Comparison of ENCODE assay signal across 11 mouse cellular contexts in genomic region chr14:15062861-15063418, GRCm38 (mm10).
A peak's percentile ranks its signal among the peaks of the same experiment; 100 is the strongest.
DNase-seq lines count a peak whose midpoint lies in the region; ATAC-seq and TF ChIP-seq lines count a peak whose summit lies in the region.
"Had no signal": no experiment of that assay in that cellular context is flagged by ENCODE, and none has a peak within 500 bp of the region (broad histone marks: within the 10 kb centered on the region; RNA-seq: fewer than 3 reads in every experiment).

No protein-coding gene starts in this region.

- TF ChIP-seq POLR2A in heart, adult 2 months (IDR thresholded peaks at IDR 0.05; ENCODE audit: insufficient read depth, low read depth, low read length) = no peak

- no peaks in the 10 kb centered on the region for H3K9me3 ChIP-seq in heart, embryonic 11.5 days (replicated peaks; ENCODE audit: control insufficient read depth, low read length)
- no peaks in the 10 kb centered on the region for H3K9me3 ChIP-seq in hindbrain, postnatal 0 days (ENCODE audit: low read length)
- H3K9me3 ChIP-seq: neural tube, embryonic 13.5 days had no signal

- no peak for TF ChIP-seq CTCF in heart, adult 2 months (IDR thresholded peaks at IDR 0.05)
- no peak for TF ChIP-seq CTCF in hindbrain, postnatal 0 days (IDR thresholded peaks at IDR 0.05; ENCODE audit: low read depth)

- H3K27ac ChIP-seq in heart, embryonic 11.5 days (ENCODE audit: low read depth, low read length) = no peak overlapping the region
- H3K27ac ChIP-seq in heart, adult 2 months = no peak overlapping the region
- H3K27ac ChIP-seq in hindbrain, postnatal 0 days = no peak overlapping the region
- H3K27ac ChIP-seq: neural tube, embryonic 13.5 days had no signal

- H3K79me2 ChIP-seq in heart, adult 2 months (replicated peaks; ENCODE audit: control insufficient read depth, insufficient read depth, low read length) = no peaks in the 10 kb centered on the region

- intact Hi-C loops in heart, adult 2 months (cut with DNase I) = no loop called here

- no peak overlapping the region for H3K4me2 ChIP-seq in heart, embryonic 11.5 days
- H3K4me2 ChIP-seq in hindbrain, postnatal 0 days (ENCODE audit: low read depth, low read length) = no peak overlapping the region
- H3K4me2 ChIP-seq: neural tube, embryonic 13.5 days had no signal

- 42% methylated on average over 4 of the region's 4 CpGs for WGBS in heart, embryonic 11.5 days (ENCODE audit: insufficient replicate concordance)
- WGBS in heart, adult 2 months = 21% methylated on average over 4 of the region's 4 CpGs
- WGBS in hindbrain, postnatal 0 days = 63% methylated on average over 4 of the region's 4 CpGs

- DNase-seq in heart, adult 2 months = no peak
- DNase-seq in CD4-positive, CD25-positive, alpha-beta regulatory T cell, adult 2 months (ENCODE audit: low read depth, low spot score) = peak; percentile 61
- DNase-seq in hindbrain, postnatal 0 days (ENCODE audit: low spot score) = no peak
- DNase-seq in lung, postnatal 36 days = peak; percentile 32
- no peak for DNase-seq in adipocyte (ENCODE audit: low spot score)
- no peak for DNase-seq in cerebellum, postnatal 25 days
- DNase-seq in urinary bladder, adult 2 months (ENCODE audit: low spot score) = no peak
- DNase-seq: cerebellum, adult 18-20 months had no signal

- H3K4me3 ChIP-seq in heart, embryonic 11.5 days (ENCODE audit: low read depth, low read length) = no peak overlapping the region
- H3K4me3 ChIP-seq in heart, adult 2 months = no peak overlapping the region
- H3K4me3 ChIP-seq in hindbrain, postnatal 0 days (ENCODE audit: low read length) = no peak overlapping the region
- H3K4me3 ChIP-seq: neural tube, embryonic 13.5 days had no signal

- H3K36me3 ChIP-seq in heart, embryonic 11.5 days (ENCODE audit: control insufficient read depth, insufficient read depth, low read length) = no peaks in the 10 kb centered on the region
- no peaks in the 10 kb centered on the region for H3K36me3 ChIP-seq in heart, adult 2 months (ENCODE audit: control insufficient read depth, insufficient read depth, low read length)
- H3K36me3 ChIP-seq in hindbrain, postnatal 0 days (ENCODE audit: insufficient read depth, low read length) = no peaks in the 10 kb centered on the region
- H3K36me3 ChIP-seq: neural tube, embryonic 13.5 days had no signal

- H3K9ac ChIP-seq in heart, embryonic 11.5 days (ENCODE audit: low read depth, low read length) = no peak overlapping the region
- H3K9ac ChIP-seq in heart, adult 2 months (ENCODE audit: low read depth, low read length) = no peak overlapping the region
- H3K9ac ChIP-seq in hindbrain, postnatal 0 days (replicated peaks; ENCODE audit: low read length) = no peak overlapping the region
- H3K9ac ChIP-seq: neural tube, embryonic 13.5 days had no signal

- no peaks in the 10 kb centered on the region for H3K27me3 ChIP-seq in heart, embryonic 11.5 days (ENCODE audit: control insufficient read depth, insufficient read depth, low read length)
- H3K27me3 ChIP-seq in heart, adult 2 months (ENCODE audit: control insufficient read depth, insufficient read depth, low read length) = no peaks in the 10 kb centered on the region
- no peaks in the 10 kb centered on the region for H3K27me3 ChIP-seq in hindbrain, postnatal 0 days (ENCODE audit: insufficient read depth, low read length)
- H3K27me3 ChIP-seq: neural tube, embryonic 13.5 days had no signal

- H3K4me1 ChIP-seq in heart, embryonic 11.5 days (ENCODE audit: control insufficient read depth, insufficient read depth, low read length) = no peaks in the 10 kb centered on the region; the same call in 1 of the 2 replicates
- no peaks in the 10 kb centered on the region for H3K4me1 ChIP-seq in heart, adult 2 months (ENCODE audit: control insufficient read depth, insufficient read depth, low read length)
- no peaks in the 10 kb centered on the region for H3K4me1 ChIP-seq in hindbrain, postnatal 0 days (ENCODE audit: insufficient read depth, low read length)

- TF ChIP-seq EP300 in heart, adult 2 months (IDR thresholded peaks at IDR 0.05; ENCODE audit: insufficient read depth, low read depth, low read length) = no peak

- ATAC-seq in heart, embryonic 11.5 days (replicated peaks; ENCODE audit: insufficient number of reproducible peaks, low FRiP score, low TSS enrichment) = peak; percentile 55
- ATAC-seq in hindbrain, postnatal 0 days = peak; percentile 24; the same call in 1 of the 2 replicates
- ATAC-seq: intestine, postnatal 0 days had no signal

Comparison
In these comparisons a context has a peak if more than half of its experiments do, and no peak if none do; other contexts are left out.
1. DNase-seq: peak in CD4-positive, CD25-positive, alpha-beta regulatory T cell, adult 2 months (single experiment) and lung, postnatal 36 days (single experiment); none in heart, adult 2 months (0 of 2), hindbrain, postnatal 0 days (single experiment), adipocyte (single experiment), cerebellum, postnatal 25 days (0 of 2) and urinary bladder, adult 2 months (single experiment).